Mouse (Mus musculus): ENCODE results near the gene Cmc1.

Gene Cmc1

GRCm38 (mm10) chr9:118110360-118110710, 39.6 kb downstream of the Cmc1 start:
- DNase-seq: no peak

- no peak for DNase-seq
Observed at GRCm38 (mm10) chr9:118109697-118110359, 40.1 kb downstream of the Cmc1 start.

GRCm38 (mm10) chr9:118108527-118109011, 41.4 kb downstream of the Cmc1 start:
- DNase-seq: no peak

- DNase-seq: no peak
Observed at GRCm38 (mm10) chr9:118101802-118102201, 48.2 kb downstream of the Cmc1 start.

- DNase-seq: no peak
Observed at GRCm38 (mm10) chr9:118100484-118100883, 49.5 kb downstream of the Cmc1 start.

GRCm38 (mm10) chr9:118099395-118099794, 50.6 kb downstream of the Cmc1 start:
- peak; percentile 9 for DNase-seq

- DNase-seq: no peak
Observed at GRCm38 (mm10) chr9:118083834-118084233, 66.1 kb downstream of the Cmc1 start.

DNA sequence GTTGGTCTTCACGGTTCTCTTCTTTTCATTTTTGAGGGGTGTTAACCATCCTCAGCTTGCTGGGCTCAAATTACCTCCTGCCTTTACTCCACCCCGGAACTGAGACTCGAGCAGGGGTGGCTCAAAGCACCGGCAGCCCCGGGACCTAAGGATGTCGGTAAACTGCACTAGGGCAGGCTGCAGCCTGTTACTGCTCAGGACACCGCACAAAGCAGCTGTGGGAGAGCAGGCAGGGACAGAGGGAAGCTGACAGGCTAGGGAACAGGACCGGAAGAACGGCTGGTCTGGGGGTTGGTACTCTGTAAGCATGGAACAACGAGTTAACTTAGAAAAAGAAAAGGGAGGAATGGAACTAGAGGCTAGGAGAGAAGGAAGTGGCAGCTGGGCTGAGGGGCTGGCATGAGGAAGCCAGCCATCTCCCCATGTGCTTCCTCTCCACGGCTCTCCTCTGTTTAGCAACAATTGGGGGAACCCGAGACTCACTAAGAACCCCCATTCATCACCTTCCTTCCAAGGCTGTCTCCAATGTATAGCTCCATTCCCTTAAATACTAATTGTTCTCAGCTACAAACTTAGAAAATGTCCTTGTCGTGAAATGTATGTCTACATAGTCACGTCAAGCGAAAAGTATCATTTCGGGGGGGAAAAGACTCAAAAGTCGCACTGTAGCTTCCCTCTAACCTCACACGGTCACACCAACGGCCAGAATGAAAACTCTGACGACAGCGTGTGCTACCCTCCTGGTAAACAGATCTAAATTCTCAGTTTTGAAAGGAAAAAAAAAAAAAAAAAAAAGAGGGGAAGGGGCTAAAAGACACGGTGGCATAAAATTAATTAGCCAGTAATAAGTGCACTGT, 67.2 kb downstream of the Cmc1 start:
- DNase-seq: no peak

GRCm38 (mm10) chr9:118073358-118073757, 76.6 kb downstream of the Cmc1 start:
- DNase-seq: no peak

GRCm38 (mm10) chr9:118072101-118072500, 77.9 kb downstream of the Cmc1 start:
- DNase-seq: no peak

GRCm38 (mm10) chr9:118071337-118071736, 78.6 kb downstream of the Cmc1 start:
- DNase-seq: no peak

DNA sequence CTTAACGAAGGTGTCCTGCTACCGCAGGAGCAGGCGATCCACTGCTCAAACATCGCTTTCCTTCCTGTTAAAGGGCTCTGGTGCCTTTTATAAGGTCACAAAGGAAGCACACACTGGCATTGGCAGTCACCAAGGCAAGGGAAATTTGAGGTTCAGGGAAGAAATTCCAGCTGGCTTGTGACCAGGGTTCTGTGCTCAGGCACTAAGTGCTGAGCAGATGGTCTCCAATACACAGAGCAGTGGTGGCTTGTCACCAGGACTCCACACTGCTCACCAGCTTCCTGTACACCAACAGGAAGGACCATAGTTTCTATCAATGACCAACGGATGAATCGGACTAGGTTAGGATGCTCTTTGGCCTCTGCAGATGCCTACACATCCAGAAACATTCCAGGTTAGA, 79.5 kb downstream of the Cmc1 start:
- DNase-seq: no peak

DNA sequence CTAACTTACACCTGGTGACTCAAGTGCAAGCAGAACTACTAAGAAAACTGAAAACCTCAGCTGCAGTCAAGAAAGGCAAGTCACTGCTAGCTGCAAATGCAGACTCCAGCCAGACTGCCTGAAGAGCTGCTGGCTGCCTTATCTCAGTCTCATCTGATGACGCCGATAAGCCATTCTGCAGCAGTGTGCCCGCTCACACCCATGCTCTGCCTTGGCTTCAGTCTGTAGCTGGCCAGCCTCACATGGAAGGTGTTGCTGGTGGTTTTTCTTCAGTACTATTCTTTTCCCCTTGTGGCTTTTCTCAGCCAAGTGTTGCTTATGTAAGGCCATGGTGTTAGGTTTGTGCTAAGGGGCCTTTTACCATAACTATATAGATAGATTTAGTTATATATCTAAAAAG, 90.9 kb downstream of the Cmc1 start:
- no peak for DNase-seq

DNA sequence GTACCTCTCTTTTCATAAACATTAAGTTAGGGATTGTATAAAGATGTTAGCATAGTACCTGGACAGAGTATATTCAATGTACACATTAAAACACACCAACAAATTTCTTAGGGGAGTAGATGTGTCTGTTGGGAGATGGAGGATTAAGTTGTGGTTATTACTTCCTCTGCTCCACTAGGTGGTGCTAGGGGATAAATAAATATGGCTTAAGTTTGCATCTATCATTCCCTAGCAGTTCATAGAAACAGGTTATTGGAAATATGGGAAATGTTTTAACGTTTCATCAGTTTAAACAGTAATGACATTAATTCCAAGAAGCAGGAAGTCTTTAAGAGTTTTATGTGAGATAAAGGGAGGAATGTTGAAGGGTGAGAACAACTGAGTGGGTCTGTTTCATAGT, 96.7 kb downstream of the Cmc1 start:
- peak; percentile 16 for DNase-seq

GRCm38 (mm10) chr9:118045011-118045533, 104.9 kb downstream of the Cmc1 start:
- no peak for DNase-seq

DNA sequence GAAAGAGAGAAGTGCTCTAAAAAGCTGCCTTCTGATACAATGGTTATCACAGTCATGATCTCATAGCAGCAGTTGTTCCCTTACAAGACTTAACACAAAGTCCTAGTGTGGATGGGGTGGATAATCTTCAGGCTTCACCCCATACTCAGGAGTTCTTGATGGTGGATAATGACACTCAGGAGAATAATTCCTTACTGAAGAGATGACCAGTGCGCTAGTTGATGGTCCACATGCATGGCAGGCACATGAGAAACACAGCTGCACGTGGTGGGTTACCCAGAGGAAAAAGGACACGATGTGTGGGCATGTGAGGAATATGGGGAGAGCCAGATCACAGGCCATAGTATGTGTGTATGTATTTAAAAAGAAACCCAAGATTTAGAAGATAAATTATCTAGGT, 106.4 kb downstream of the Cmc1 start:
- no peak for DNase-seq

DNA sequence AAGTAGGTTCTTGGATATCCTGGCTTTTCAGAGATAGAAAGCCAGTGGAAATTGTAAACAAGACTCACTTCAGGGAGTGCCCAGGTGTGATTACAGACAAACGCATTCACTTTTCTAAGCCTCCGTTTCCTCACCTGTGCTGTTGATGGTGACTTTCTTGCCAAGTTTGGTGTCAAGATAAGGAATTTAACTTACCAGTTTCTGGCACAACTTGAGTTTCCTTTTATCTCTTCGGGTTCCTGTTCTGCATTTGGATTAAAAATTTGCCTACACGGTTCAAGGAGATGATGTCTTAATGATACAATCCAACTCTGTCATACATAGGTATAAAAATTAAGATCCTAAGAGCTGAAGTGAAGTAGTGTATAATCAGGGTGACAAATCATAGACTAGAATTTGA, 107.2 kb downstream of the Cmc1 start:
- DNase-seq: no peak

GRCm38 (mm10) chr9:118041646-118042045, 108.3 kb downstream of the Cmc1 start:
- no peak for DNase-seq

DNA sequence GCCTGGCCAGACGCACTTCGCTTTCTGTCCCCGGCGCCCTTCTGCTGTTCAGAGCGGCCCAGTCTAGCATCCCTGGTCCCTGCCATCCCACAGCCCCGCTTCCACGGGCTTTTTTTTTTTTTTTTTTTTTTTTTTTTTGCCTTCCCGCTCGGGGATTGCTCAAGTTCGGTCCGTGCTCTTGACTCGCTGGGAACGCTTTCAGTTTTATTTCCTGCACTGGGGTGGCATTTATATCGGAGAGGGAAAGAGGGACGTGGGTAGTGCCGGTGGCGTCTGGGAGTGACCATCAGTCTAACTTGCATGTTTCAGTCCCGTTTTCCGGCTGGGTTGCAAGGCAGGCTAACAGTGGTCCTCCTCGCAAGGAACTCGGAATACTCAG, 109.0 kb downstream of the Cmc1 start:
- no peak for DNase-seq

DNA sequence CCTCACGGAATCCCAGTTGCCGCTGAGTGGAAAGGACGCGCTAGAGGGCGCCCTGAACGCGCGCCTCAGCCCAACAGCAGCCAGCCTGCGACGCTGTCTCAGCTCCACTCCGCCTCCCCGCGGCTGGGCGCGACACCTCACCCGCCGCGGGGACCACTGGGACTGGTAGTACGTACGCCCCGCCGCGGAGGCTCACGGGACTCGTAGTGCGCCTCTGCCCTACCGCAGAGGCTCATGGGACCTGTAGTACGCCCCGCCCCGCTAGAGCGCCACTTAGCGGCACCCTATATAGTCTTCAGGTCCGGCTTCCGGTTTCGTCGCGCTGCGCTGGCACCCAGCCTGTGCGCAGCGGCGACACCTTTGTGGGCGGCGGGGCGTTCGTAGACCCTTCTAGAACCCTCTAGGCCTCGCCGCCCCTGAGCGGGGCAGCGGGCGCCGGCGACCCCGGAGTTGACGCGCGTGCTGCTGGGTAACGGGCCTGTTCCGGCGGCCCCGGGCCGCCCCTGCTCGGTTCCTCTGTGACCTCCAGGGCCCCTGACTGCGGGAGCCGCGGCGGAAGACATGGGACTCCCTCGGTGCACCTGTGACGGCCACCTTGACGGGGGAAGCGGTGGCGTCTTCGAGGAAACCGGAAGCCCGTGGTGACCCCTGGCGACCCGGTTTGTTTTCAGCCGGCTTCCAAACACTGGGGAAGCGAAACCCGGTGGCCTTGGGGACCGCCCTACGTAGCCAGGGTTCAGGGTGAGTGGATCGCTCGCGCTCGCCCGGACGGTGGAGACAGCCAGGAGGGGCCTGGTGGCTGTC, 109.6 kb downstream of the Cmc1 start, which contains the start of gene Azi2:
Azi2 (plus strand) TSS at position 282 of the 804 bp plus-strand sequence.
- DNase-seq: peak; percentile 99

DNA sequence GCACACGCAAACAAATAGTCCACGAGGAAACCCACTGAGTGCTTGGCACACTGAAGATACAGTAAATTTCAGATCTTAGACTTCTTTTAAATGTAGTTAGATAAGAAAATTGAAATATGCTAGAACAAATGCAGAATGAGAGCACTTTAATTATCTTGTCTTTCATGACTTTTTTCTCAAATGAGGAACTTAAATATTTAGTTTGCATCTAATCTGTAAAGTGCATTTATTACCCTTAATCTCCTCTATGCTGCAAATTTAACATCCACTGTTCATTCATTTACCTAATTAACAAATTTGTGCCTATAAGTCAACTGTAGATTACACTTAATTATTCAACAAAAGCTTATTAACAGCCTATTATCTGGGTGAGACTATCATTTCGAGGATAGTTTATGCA, 115.0 kb downstream of the Cmc1 start:
- DNase-seq: no peak

DNA sequence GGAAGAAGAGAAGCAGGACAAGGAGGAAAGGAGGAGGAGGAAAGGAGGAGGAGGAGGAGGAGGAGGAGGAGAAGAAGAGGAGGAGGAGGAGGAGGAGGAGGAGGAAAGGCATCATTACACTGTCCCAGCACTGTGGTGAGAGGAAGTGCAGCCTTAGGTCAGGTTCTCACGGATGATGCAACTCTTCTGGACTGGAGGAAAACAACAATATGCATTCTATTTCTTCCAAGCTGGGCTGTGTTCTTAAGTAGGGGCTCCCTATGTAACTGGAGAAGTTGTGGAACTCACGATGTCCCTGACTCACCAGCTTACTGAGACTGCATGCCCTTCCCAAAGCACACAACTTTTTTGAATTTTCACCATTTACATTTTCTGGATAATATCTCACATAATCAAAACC, 118.3 kb downstream of the Cmc1 start:
- no peak for DNase-seq

DNA sequence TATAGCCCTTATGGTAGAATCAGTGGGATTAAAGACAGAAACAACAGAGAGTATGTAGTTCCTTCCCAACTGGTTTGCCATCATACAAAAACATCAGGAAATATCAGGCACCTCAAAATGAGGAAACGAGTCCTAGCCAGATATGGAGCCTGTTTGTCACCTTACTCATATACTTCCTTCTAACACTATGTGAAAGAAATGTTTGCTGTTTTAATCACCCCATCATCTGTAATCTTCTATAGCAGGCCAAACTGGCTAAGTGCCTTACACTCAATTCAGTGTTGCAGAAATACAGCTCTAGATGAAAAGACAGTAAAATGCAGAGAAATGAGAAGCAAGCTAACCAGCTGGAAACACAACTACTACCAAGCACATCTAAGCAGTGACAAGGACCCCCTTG, 119.7 kb downstream of the Cmc1 start:
- no peak for DNase-seq
